Mouse (Mus musculus): Measurements from ENCODE around the gene Maneal. TPM values are rescaled to one million over a fixed set of nuclear protein-coding genes. Genes with fewer than 3 reads are reported as not detected.

Maneal gene
- polyA plus RNA-seq, 1 experiment: not detected

DNA sequence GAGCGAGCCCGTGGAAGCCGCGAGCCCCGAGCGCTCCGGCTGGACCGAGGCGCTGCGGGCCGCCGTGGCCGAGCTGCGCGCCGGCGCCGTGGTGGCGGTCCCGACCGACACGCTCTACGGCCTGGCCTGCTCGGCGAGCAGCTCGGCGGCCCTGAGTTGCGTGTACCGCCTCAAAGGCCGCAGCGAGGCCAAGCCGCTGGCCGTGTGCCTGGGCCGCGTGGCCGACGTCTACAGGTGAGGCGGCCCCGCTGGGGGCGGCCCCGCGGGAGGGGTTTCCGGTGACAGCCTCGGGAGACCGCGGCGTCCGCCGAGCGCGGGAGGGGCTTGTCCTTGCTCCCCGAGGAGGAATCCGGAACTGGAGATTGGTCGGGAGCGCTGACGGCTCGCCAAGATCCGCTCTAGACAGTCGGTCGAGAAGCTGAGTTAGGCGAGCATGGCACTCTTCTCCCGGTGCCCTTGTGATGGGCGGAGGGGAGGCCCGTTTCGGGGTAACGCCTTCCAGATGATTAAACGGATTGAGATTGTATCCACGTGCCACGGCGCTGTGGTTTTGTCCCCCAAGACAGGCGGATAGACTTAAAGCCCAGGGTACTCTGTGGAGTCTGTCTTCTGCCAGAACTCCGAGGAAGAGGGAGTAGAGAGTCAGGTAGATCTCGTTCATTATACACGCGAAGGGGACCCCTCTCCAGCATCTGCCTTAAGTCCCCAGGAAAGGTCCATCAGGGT, 10.9 kb downstream of the Maneal start, which contains the start of gene 1110065P20Rik:
Gene 1110065P20Rik, minus strand, starts transcription at position 264 of the 726 bp plus-strand sequence.
- peaks cover 37% of the 10 kb centered on the region for H3K4me1 ChIP-seq (ENCODE audit: control insufficient read depth)
- TF ChIP-seq TAL1 (IDR thresholded peaks at IDR 0.05; ENCODE audit: low read length) (no peak), GATA1 (IDR thresholded peaks at IDR 0.05; ENCODE audit: low read length) (no peak)
- H3K9me3 ChIP-seq (ENCODE audit: control insufficient read depth, low read length): no peaks in the 10 kb centered on the region
- H3K36me3 ChIP-seq (ENCODE audit: control insufficient read depth): peaks cover 60% of the 10 kb centered on the region
- H3K4me3 ChIP-seq (replicated peaks): peak within 1 kb of the TSS; percentile 94
- no peaks in the 10 kb centered on the region for H3K27me3 ChIP-seq (ENCODE audit: control insufficient read depth)

DNA sequence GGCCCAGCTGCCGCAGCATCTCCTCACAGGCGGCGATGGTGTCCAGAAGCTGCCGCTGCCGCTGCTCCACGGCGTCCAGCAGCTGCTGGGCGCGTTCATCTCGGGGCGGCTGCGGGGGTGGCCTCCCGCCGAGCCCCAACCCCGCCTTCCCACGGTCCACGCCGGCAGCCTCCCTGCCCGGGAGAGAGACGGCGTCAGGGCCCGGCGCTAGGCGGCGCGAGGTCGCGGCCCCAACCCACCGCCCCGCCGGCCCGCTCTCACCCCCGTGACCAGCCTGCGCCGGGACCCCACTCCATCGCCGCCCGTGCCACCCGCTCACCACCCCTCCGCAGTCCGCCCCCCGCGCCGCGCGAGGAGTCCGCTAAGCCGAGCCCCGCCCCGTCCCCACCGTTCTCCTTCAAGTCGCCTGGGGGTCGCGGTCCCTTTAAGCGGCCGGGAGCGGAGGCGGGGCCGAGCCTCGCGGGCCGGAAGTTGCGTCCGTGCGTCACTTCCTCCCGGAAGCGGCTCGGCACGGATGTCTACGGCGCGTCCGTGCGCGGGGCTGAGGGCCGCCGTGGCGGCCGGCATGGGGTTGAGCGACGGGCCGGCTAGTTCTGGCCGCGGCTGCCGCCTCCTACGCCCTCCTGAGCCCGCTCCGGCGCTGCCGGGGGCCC, 11.6 kb downstream of the Maneal start, which contains the start of gene Yrdc:
Gene Yrdc, plus strand, starts transcription at position 419 of the 653 bp plus-strand sequence.
- Histone ChIP-seq H3K36me3 (ENCODE audit: control insufficient read depth) (peaks cover 58% of the 10 kb centered on the region), H3K9me3 (ENCODE audit: control insufficient read depth, low read length) (no peaks in the 10 kb centered on the region), H3K4me1 (ENCODE audit: control insufficient read depth) (peaks cover 37% of the 10 kb centered on the region), H3K4me3 (replicated peaks) (peak within 1 kb of the TSS; percentile 94), H3K27me3 (ENCODE audit: control insufficient read depth) (no peaks in the 10 kb centered on the region)
- TF ChIP-seq TAL1 (IDR thresholded peaks at IDR 0.05; ENCODE audit: low read length) (no peak), GATA1 (IDR thresholded peaks at IDR 0.05; ENCODE audit: low read length) (no peak)

DNA sequence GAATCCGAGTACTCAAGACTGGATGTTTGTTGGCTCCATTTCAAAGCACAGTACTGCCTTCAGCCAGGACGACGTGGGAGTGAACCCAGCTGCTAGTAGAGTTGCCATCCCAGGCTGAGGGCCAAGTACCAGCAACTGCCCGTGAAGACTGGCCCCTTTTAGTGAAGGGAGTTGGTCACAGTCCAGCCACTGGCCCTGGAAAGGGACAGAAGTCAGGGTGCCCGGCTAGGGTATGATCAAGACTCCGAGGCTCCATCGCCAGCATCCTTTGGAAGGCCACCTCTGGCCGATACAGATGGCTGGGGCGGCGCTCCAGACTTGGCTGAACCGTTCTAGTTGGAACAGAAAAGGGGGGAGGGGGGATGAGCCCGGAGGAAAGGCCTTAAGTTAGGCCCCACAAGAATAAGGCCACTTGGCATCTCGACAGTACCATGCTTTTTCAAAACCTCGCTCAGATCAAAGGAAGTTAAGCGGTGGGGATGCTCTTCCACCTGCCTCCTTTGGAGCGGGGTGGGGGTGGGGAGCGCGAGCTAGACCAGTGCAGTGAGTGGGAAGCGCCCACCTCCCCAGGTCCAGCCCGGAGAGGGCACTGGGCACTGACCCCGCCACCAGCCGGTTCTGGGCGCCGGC, 12.2 kb downstream of the Maneal start:
- no peaks in the 10 kb centered on the region for H3K27me3 ChIP-seq (ENCODE audit: control insufficient read depth)
- peak overlapping the region; percentile 94 for H3K4me3 ChIP-seq (replicated peaks)
- TF ChIP-seq GATA1 (IDR thresholded peaks at IDR 0.05; ENCODE audit: low read length) (no peak), TAL1 (IDR thresholded peaks at IDR 0.05; ENCODE audit: low read length) (no peak)
- no peaks in the 10 kb centered on the region for H3K9me3 ChIP-seq (ENCODE audit: control insufficient read depth, low read length)
- peaks cover 59% of the 10 kb centered on the region for H3K36me3 ChIP-seq (ENCODE audit: control insufficient read depth)
- H3K4me1 ChIP-seq (ENCODE audit: control insufficient read depth): peaks cover 37% of the 10 kb centered on the region

DNA sequence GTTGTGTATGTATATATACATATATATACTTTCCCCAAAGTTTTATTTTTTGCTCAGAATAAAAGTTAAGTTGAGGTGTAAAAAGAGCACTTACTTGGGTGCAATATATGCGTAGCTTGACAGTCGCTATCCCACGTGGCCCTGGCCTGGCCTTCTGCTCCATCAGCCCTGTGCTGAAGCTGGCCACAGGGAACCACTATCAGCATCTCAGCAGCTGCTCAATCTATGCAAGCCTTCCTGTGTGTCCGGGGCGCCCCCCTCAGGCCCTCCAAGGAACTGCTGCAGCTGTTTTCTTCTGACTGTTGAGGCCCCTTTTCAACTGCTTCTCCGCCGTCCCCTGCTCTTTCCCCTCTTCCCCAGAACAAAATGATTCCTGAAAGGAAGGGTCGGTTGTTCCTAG, 14.4 kb downstream of the Maneal start:
- TF ChIP-seq TAL1 (IDR thresholded peaks at IDR 0.05; ENCODE audit: low read length) (peak; percentile 57), GATA1 (IDR thresholded peaks at IDR 0.05; ENCODE audit: low read length) (peak; percentile 39)
- Histone ChIP-seq H3K36me3 (ENCODE audit: control insufficient read depth) (peaks cover 58% of the 10 kb centered on the region), H3K4me3 (replicated peaks) (no peak overlapping the region), H3K4me1 (ENCODE audit: control insufficient read depth) (peaks cover 35% of the 10 kb centered on the region), H3K27me3 (ENCODE audit: control insufficient read depth) (no peaks in the 10 kb centered on the region), H3K9me3 (ENCODE audit: control insufficient read depth, low read length) (no peaks in the 10 kb centered on the region)

DNA sequence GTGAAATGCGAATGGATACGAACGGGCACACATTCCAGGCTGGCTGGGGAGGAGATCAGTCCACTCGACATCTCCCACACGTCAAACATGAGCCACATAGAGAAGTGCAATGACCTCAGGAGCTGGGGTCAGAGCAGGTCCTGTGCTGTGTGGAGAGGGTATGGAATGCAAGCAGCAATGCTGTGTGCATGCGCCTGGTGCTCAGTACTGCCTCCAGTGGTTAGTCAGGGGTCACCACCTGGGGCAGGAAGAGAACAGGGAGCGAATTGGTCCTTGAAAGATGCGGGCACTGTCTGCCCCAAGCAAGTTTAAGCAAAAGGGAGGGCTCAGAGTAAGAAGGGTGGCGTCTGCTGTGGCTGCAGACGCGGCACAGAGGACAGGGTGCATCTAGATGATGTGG, 18.5 kb downstream of the Maneal start:
- TF ChIP-seq GATA1 (IDR thresholded peaks at IDR 0.05; ENCODE audit: low read length) (no peak), TAL1 (IDR thresholded peaks at IDR 0.05; ENCODE audit: low read length) (no peak)
- no peaks in the 10 kb centered on the region for H3K27me3 ChIP-seq (ENCODE audit: control insufficient read depth)
- H3K9me3 ChIP-seq (ENCODE audit: control insufficient read depth, low read length): peaks cover 4% of the 10 kb centered on the region; the same call in 1 of the 2 replicates
- peaks cover 89% of the 10 kb centered on the region for H3K36me3 ChIP-seq (ENCODE audit: control insufficient read depth)
- no peak overlapping the region for H3K4me3 ChIP-seq (replicated peaks)
- peaks cover 12% of the 10 kb centered on the region for H3K4me1 ChIP-seq (ENCODE audit: control insufficient read depth)

DNA sequence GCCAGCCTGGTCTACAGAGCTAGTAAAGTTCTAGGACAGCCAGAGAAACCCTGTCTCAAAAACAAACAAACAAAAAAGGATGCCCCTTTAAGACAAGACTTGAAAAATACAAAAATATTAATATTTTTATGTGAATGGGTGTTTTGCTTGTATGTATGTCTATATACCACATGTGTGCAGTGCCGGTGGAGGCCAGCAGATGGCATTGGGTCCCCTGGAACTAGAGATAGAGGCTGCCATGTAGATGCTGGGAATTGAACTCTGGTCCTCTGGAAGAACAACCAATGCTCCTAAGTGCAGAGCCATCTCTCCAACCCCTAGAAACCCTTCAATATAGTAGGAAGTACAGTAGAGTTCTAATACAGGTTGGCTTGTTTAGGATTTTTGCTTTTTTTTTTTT, 21.0 kb downstream of the Maneal start:
- Histone ChIP-seq H3K36me3 (ENCODE audit: control insufficient read depth) (peaks cover 97% of the 10 kb centered on the region), H3K9me3 (ENCODE audit: control insufficient read depth, low read length) (peaks cover 4% of the 10 kb centered on the region; the same call in 1 of the 2 replicates), H3K4me1 (ENCODE audit: control insufficient read depth) (no peaks in the 10 kb centered on the region), H3K27me3 (ENCODE audit: control insufficient read depth) (no peaks in the 10 kb centered on the region), H3K4me3 (replicated peaks) (no peak overlapping the region)
- TF ChIP-seq TAL1 (IDR thresholded peaks at IDR 0.05; ENCODE audit: low read length) (no peak), GATA1 (IDR thresholded peaks at IDR 0.05; ENCODE audit: low read length) (no peak)

DNA sequence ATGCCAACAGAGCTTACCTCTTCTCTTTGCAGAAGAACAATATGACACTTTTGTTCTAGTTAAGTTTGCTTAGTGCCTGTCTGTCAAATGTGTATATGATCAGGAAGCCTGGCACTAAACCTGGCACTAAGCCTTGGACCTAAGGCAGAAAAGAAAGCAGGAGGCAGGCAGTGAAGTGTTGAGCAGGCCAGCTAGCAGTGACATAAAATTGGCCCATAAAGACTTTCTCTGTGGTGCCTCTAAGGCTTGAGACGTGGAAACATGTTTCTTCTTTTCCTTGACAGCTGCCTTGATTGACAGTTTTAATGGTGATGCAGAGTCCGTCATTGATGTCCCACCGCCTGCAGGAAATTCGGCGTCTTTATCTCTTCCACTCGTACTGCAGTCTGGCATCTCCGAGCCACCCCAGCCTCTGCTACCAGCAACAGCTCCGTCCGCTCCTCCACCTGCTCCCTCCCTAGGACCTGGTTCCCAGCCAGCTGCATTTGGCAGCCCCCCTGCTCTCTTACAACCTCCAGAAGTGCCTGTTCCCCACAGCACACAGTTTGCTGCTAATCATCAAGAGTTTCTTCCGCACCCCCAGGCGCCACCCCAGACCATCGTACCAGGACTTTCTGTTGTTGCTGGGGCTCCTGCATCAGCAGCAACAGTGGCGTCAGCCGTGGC, 23.8 kb downstream of the Maneal start:
- TF ChIP-seq TAL1 (IDR thresholded peaks at IDR 0.05; ENCODE audit: low read length) (no peak), GATA1 (IDR thresholded peaks at IDR 0.05; ENCODE audit: low read length) (no peak)
- no peak overlapping the region for H3K4me3 ChIP-seq (replicated peaks)
- H3K4me1 ChIP-seq (ENCODE audit: control insufficient read depth): no peaks in the 10 kb centered on the region
- H3K36me3 ChIP-seq (ENCODE audit: control insufficient read depth): peaks cover 96% of the 10 kb centered on the region
- peaks cover 4% of the 10 kb centered on the region; the same call in 1 of the 2 replicates for H3K9me3 ChIP-seq (ENCODE audit: control insufficient read depth, low read length)
- H3K27me3 ChIP-seq (ENCODE audit: control insufficient read depth): no peaks in the 10 kb centered on the region

DNA sequence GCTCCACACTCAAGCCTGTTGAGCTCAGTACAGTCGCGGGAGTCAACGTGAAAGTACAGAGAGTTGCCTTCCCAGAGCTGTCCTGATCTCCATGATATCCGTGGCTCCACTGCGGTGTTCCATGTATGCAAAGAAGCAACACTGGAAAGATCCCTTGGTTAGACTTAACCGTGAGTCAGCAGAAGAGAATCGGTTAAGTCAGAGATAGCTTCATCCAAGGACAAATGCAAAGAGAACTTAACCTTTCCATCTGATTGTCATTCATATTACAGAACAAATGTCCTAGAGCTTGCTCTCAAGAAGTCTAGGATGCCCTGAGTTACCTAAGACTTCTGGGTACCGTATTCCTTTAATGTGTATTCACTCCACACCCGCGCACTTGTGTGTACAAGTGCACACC, 29.2 kb downstream of the Maneal start:
- H3K9me3 ChIP-seq (ENCODE audit: control insufficient read depth, low read length): no peaks in the 10 kb centered on the region
- H3K27me3 ChIP-seq (ENCODE audit: control insufficient read depth): no peaks in the 10 kb centered on the region
- no peak overlapping the region for H3K4me3 ChIP-seq (replicated peaks)
- H3K36me3 ChIP-seq (ENCODE audit: control insufficient read depth): peaks cover 91% of the 10 kb centered on the region
- TF ChIP-seq TAL1 (IDR thresholded peaks at IDR 0.05; ENCODE audit: low read length): no peak
- H3K4me1 ChIP-seq (ENCODE audit: control insufficient read depth): no peaks in the 10 kb centered on the region

All from erythroblast, embryonic 14.5 days (primary cell).